Mouse (Mus musculus) myocyte (in vitro differentiated cells): ENCODE measurements around the gene Chn1. TPM values are rescaled to one million over a fixed set of nuclear protein-coding genes. Genes with fewer than 3 reads are reported as not detected.

ENCODE experiments used
- H3K27me3 ChIP-seq: one replicate; pipeline ENCODE4 v1.6.1; 2011; ENCODE audit not compliant: control insufficient read depth, insufficient read depth, insufficient read length
- H3K36me3 ChIP-seq: one replicate; pipeline ENCODE4 v1.6.1; 2011; ENCODE audit not compliant: control insufficient read depth, insufficient read depth
- H3K4me2 ChIP-seq: one replicate; pipeline ENCODE4 v1.6.1; 2011; ENCODE audit warnings: low read depth, control low read depth
- H3K4me3 ChIP-seq: one replicate; pipeline ENCODE4 v1.5.1; 2011; ENCODE audit warnings: mild to moderate bottlenecking, control low read depth, moderate library complexity
- H3K79me2 ChIP-seq: one replicate; pipeline ENCODE4 v1.6.1; 2011; ENCODE audit not compliant: control insufficient read depth, insufficient read depth
- H3ac ChIP-seq: one replicate; pipeline ENCODE4 v1.6.1; 2011; ENCODE audit not compliant: control insufficient read depth, insufficient read length
- CEBPB ChIP-seq: IDR thresholded peaks from 2 replicates; pipeline ENCODE4 v1.6.1; 2011; ENCODE audit warnings: mild to moderate bottlenecking, moderate library complexity; ENCODE audit not compliant: poor library complexity, insufficient read depth, severe bottlenecking
- E2F4 ChIP-seq: IDR thresholded peaks from one replicate; pipeline ENCODE4 v1.6.1; 2011; ENCODE audit warnings: mild to moderate bottlenecking, control low read depth, moderate library complexity; ENCODE audit not compliant: insufficient read depth
- MAX ChIP-seq: IDR thresholded peaks from one replicate; pipeline ENCODE4 v1.6.1; 2011; ENCODE audit warnings: low read depth, mild to moderate bottlenecking, control low read depth
- MYOD1 ChIP-seq, 3 experiments: IDR thresholded peaks; one replicate each; pipeline ENCODE4 v1.6.1; 2011; ENCODE audit warnings: control low read depth in 2 of 3, low read depth in 2 of 3, mild to moderate bottlenecking in 2 of 3, moderate library complexity in 1 of 3; ENCODE audit not compliant: insufficient read length in 2 of 3, control insufficient read depth in 1 of 3
- MYOG ChIP-seq, 3 experiments: IDR thresholded peaks; one replicate each; pipeline ENCODE4 v1.6.1; 2011; ENCODE audit warnings: control low read depth in 2 of 3, low read depth in 2 of 3, mild to moderate bottlenecking in 2 of 3; ENCODE audit not compliant: insufficient read length in 2 of 3, control insufficient read depth in 1 of 3, insufficient read depth in 1 of 3
- POLR2A ChIP-seq: IDR thresholded peaks from one replicate; pipeline ENCODE4 v1.6.1; 2011; ENCODE audit warnings: low read depth, mild to moderate bottlenecking, control low read depth, moderate library complexity; ENCODE audit not compliant: insufficient read length
- POLR2AphosphoS2 ChIP-seq: IDR thresholded peaks from one replicate; pipeline ENCODE4 v1.6.1; 2011; ENCODE audit warnings: low read depth, control low read depth; ENCODE audit not compliant: insufficient read length
- REST ChIP-seq: IDR thresholded peaks from one replicate; pipeline ENCODE4 v1.6.1; 2011; ENCODE audit warnings: mild to moderate bottlenecking, control low read depth, moderate library complexity; ENCODE audit not compliant: insufficient read depth, insufficient read length
- SRF ChIP-seq: IDR thresholded peaks from one replicate; pipeline ENCODE4 v1.6.1; 2011; ENCODE audit warnings: low read depth; ENCODE audit not compliant: control insufficient read depth, insufficient read length
- TCF12 ChIP-seq: IDR thresholded peaks from one replicate; pipeline ENCODE4 v1.6.1; 2011; ENCODE audit warnings: mild to moderate bottlenecking, control low read depth; ENCODE audit not compliant: poor library complexity, insufficient read depth, severe bottlenecking
- TCF3 ChIP-seq: IDR thresholded peaks from one replicate; pipeline ENCODE4 v1.6.1; 2011; ENCODE audit warnings: low read depth, control low read depth; ENCODE audit not compliant: insufficient read length
- USF1 ChIP-seq: IDR thresholded peaks from one replicate; pipeline ENCODE4 v1.6.1; 2011; ENCODE audit warnings: low read depth, mild to moderate bottlenecking, control low read depth, moderate library complexity
- polyA plus RNA-seq: library from polyadenylated mRNA; unstranded; fragments of >200 nt; fragmentation: generic; extraction: Trizol; gene quantifications from one replicate; pipeline ENCODE4 v1.2.1, GENCODE M21; 2012; ENCODE audit warnings: missing spikeins

Gene Chn1
- polyA plus RNA-seq, 1 experiment = 27.2 TPM

- H3ac ChIP-seq = no peak overlapping the region
- no peaks in the 10 kb centered on the region for H3K36me3 ChIP-seq
- no peak overlapping the region for H3K4me3 ChIP-seq
- no peak overlapping the region for H3K4me2 ChIP-seq
- H3K79me2 ChIP-seq = no peaks in the 10 kb centered on the region
- no peak for TF ChIP-seq REST
- no peak for TF ChIP-seq E2F4
- H3K27me3 ChIP-seq = no peaks in the 10 kb centered on the region
Observed at GRCm38 (mm10) chr2:73605077-73605476, 170.1 kb downstream of the Chn1 start.

- TF ChIP-seq CEBPB (no peak), SRF (no peak), TCF3 (no peak), E2F4 (no peak), USF1 (no peak)
- Histone ChIP-seq H3K4me2 (no peak overlapping the region), H3K4me3 (no peak overlapping the region), H3K27me3 (no peaks in the 10 kb centered on the region), H3ac (no peak overlapping the region), H3K79me2 (no peaks in the 10 kb centered on the region), H3K36me3 (no peaks in the 10 kb centered on the region)
Observed at GRCm38 (mm10) chr2:73604579-73604978, 170.6 kb downstream of the Chn1 start.

- no peaks in the 10 kb centered on the region for H3K27me3 ChIP-seq
- no peak overlapping the region for H3K4me3 ChIP-seq
- H3K36me3 ChIP-seq = no peaks in the 10 kb centered on the region
- H3K79me2 ChIP-seq = no peaks in the 10 kb centered on the region
- H3ac ChIP-seq = no peak overlapping the region
- TF ChIP-seq MYOG (IDR thresholded peaks at IDR 0.05; ENCODE audit: control insufficient read depth in 1 of 3, insufficient read depth in 1 of 3, insufficient read length in 2 of 3, low read depth in 2 of 3) (no peak), SRF (no peak), POLR2AphosphoS2 (no peak), TCF12 (no peak), MAX (no peak), MYOD1 (IDR thresholded peaks at IDR 0.05; ENCODE audit: control insufficient read depth in 1 of 3, insufficient read length in 2 of 3, low read depth in 2 of 3) (no peak), USF1 (no peak), REST (no peak)
- no peak overlapping the region for H3K4me2 ChIP-seq
Observed at GRCm38 (mm10) chr2:73600650-73601049, 174.5 kb downstream of the Chn1 start.

GRCm38 (mm10) chr2:73597772-73598171 is 177.4 kb downstream of the Chn1 start:
- no peaks in the 10 kb centered on the region for H3K27me3 ChIP-seq
- no peak for TF ChIP-seq CEBPB
- TF ChIP-seq POLR2AphosphoS2 = no peak
- TF ChIP-seq REST = no peak
- no peak for TF ChIP-seq USF1
- no peak for TF ChIP-seq E2F4
- no peak for TF ChIP-seq TCF12
- no peak for TF ChIP-seq POLR2A
- no peak for TF ChIP-seq MYOG (IDR thresholded peaks at IDR 0.05; ENCODE audit: control insufficient read depth in 1 of 3, insufficient read depth in 1 of 3, insufficient read length in 2 of 3, low read depth in 2 of 3)
- no peak for TF ChIP-seq MYOD1 (IDR thresholded peaks at IDR 0.05; ENCODE audit: control insufficient read depth in 1 of 3, insufficient read length in 2 of 3, low read depth in 2 of 3)
- no peak for TF ChIP-seq TCF3
- no peak for TF ChIP-seq SRF
- TF ChIP-seq MAX = no peak
- H3K79me2 ChIP-seq = no peaks in the 10 kb centered on the region
- H3K4me3 ChIP-seq = no peak overlapping the region
- H3K4me2 ChIP-seq = no peak overlapping the region
- H3ac ChIP-seq = no peak overlapping the region
- H3K36me3 ChIP-seq = no peaks in the 10 kb centered on the region

- Histone ChIP-seq H3ac (no peak overlapping the region), H3K36me3 (no peaks in the 10 kb centered on the region), H3K79me2 (no peaks in the 10 kb centered on the region), H3K4me2 (no peak overlapping the region), H3K27me3 (no peaks in the 10 kb centered on the region), H3K4me3 (no peak overlapping the region)
- TF ChIP-seq POLR2AphosphoS2 = no peak
- TF ChIP-seq TCF3 = no peak
- TF ChIP-seq POLR2A = no peak
- TF ChIP-seq TCF12 = no peak
- no peak for TF ChIP-seq SRF
- no peak for TF ChIP-seq E2F4
- no peak for TF ChIP-seq MYOG (IDR thresholded peaks at IDR 0.05; ENCODE audit: control insufficient read depth in 1 of 3, insufficient read depth in 1 of 3, insufficient read length in 2 of 3, low read depth in 2 of 3)
- TF ChIP-seq CEBPB = no peak
- no peak for TF ChIP-seq MAX
- no peak for TF ChIP-seq USF1
- no peak for TF ChIP-seq REST
- TF ChIP-seq MYOD1 (IDR thresholded peaks at IDR 0.05; ENCODE audit: control insufficient read depth in 1 of 3, insufficient read length in 2 of 3, low read depth in 2 of 3) = no peak
Observed at GRCm38 (mm10) chr2:73596786-73597185, 178.4 kb downstream of the Chn1 start.
